Mouse (Mus musculus): ENCODE data around the gene Cad. TPM values are rescaled to one million over a fixed set of nuclear protein-coding genes. Genes with fewer than 3 reads are reported as not detected.

Cad gene
- polyA plus RNA-seq, 1 experiment from 2014 or later: 13.3 TPM

DNA sequence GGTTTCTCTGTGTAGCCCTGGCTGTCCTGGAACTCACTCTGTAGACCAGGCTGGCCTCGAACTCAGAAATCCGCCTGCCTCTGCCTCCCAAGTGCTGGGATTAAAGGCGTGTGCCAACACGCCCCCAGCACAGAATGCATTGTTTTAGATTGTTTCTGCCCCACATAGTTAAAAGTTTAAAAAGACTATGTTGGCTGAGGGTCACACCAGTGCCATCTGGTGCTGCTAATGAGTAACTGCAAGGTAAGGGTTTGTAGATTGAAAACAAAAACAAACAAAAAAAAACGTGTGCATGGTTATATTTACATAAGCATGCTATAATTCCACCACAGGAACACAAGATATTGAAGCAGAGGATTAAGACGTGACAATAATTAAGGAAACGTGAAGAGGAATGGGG is 56.2 kb downstream of the Cad start:
- Histone ChIP-seq H3K4me1 (ENCODE audit: control insufficient read depth in 2 of 2, insufficient read depth in 2 of 2, low read length in 2 of 2) (no peaks in the 10 kb centered on the region), H3K27me3 (ENCODE audit: control insufficient read depth, insufficient read depth, low read length) (no peaks in the 10 kb centered on the region), H3K9me3 (ENCODE audit: control insufficient read depth, low read length) (no peaks in the 10 kb centered on the region), H3K27ac (replicated peaks in 1 of 2; ENCODE audit: control insufficient read depth in 1 of 2, insufficient read depth in 1 of 2, low read depth in 2 of 2, low read length in 2 of 2) (no peak overlapping the region), H3K4me2 (ENCODE audit: low read length) (no peak overlapping the region), H3K36me3 (ENCODE audit: control insufficient read depth, insufficient read depth, low read length) (no peaks in the 10 kb centered on the region), H3K4me3 (ENCODE audit: control insufficient read depth in 1 of 2, insufficient read depth in 1 of 2, low read depth in 1 of 2, low read length in 2 of 2) (no peak overlapping the region), H3K9ac (ENCODE audit: low read length) (no peak overlapping the region)
- ATAC-seq (ENCODE audit: insufficient number of reproducible peaks, insufficient read depth, low FRiP score, low read depth): no peak
- 16% methylated on average over 7 of the region's 7 CpGs for WGBS

GRCm38 (mm10) chr5:31116354-31116753 is 61.8 kb downstream of the Cad start, which contains the start of gene Trim54:
Trim54 (plus strand) TSS chr5:31116712.
- Histone ChIP-seq H3K4me1 (ENCODE audit: control insufficient read depth in 2 of 2, insufficient read depth in 2 of 2, low read length in 2 of 2) (peaks cover 4 to 6% of the 10 kb centered on the region in 2 experiments), H3K4me2 (ENCODE audit: low read length) (peak within 1 kb of the TSS; percentile 64), H3K9me3 (ENCODE audit: control insufficient read depth, low read length) (no peaks in the 10 kb centered on the region), H3K27me3 (ENCODE audit: control insufficient read depth, insufficient read depth, low read length) (no peaks in the 10 kb centered on the region), H3K27ac (replicated peaks in 1 of 2; ENCODE audit: control insufficient read depth in 1 of 2, insufficient read depth in 1 of 2, low read depth in 2 of 2, low read length in 2 of 2) (peak within 1 kb of the TSS; percentile 12 to 68; a peak in 3 of 4 replicates), H3K9ac (ENCODE audit: low read length) (peak within 1 kb of the TSS; percentile 59), H3K36me3 (ENCODE audit: control insufficient read depth, insufficient read depth, low read length) (no peaks in the 10 kb centered on the region), H3K4me3 (ENCODE audit: control insufficient read depth in 1 of 2, insufficient read depth in 1 of 2, low read depth in 1 of 2, low read length in 2 of 2) (peak within 1 kb of the TSS; percentile 36 to 39)
- 7% methylated on average over 3 of the region's 3 CpGs for WGBS
- no peak; the same call in 1 of the 2 replicates for ATAC-seq (ENCODE audit: insufficient number of reproducible peaks, insufficient read depth, low FRiP score, low read depth)

DNA sequence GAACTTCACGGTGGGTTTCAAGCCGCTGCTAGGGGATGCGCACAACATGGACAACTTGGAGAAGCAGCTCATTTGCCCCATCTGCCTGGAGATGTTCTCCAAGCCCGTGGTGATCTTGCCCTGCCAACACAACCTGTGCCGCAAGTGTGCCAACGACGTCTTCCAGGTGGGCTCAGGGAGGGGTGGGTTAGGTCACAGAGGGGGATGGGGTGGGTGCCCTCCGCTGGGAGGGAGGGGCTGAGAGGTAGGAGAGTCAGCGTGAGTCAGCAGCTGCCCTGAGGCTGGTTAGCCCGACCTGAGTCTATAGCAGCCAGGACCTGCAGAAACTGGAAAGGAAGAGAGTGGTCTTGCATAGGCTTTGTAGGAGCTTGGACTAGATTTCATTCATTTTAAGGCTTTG is 62.3 kb downstream of the Cad start:
- ATAC-seq (ENCODE audit: insufficient number of reproducible peaks, insufficient read depth, low FRiP score, low read depth): no peak
- Histone ChIP-seq H3K36me3 (ENCODE audit: control insufficient read depth, insufficient read depth, low read length) (no peaks in the 10 kb centered on the region), H3K4me2 (ENCODE audit: low read length) (peak overlapping the region; percentile 64), H3K27me3 (ENCODE audit: control insufficient read depth, insufficient read depth, low read length) (no peaks in the 10 kb centered on the region), H3K9ac (ENCODE audit: low read length) (peak overlapping the region; percentile 59), H3K4me1 (ENCODE audit: control insufficient read depth in 2 of 2, insufficient read depth in 2 of 2, low read length in 2 of 2) (peaks cover 4 to 6% of the 10 kb centered on the region in 2 experiments), H3K27ac (replicated peaks in 1 of 2; ENCODE audit: control insufficient read depth in 1 of 2, insufficient read depth in 1 of 2, low read depth in 2 of 2, low read length in 2 of 2) (peak overlapping the region; percentile 12 to 68; a peak in 3 of 4 replicates), H3K9me3 (ENCODE audit: control insufficient read depth, low read length) (no peaks in the 10 kb centered on the region), H3K4me3 (ENCODE audit: control insufficient read depth in 1 of 2, insufficient read depth in 1 of 2, low read depth in 1 of 2, low read length in 2 of 2) (peak overlapping the region; percentile 36 to 39)
- WGBS: 5% methylated on average over 10 of the region's 10 CpGs

- H3K9ac ChIP-seq (ENCODE audit: low read length): no peak overlapping the region
- no peaks in the 10 kb centered on the region for H3K27me3 ChIP-seq (ENCODE audit: control insufficient read depth, insufficient read depth, low read length)
- no peak overlapping the region for H3K27ac ChIP-seq (replicated peaks in 1 of 2; ENCODE audit: control insufficient read depth in 1 of 2, insufficient read depth in 1 of 2, low read depth in 2 of 2, low read length in 2 of 2)
- H3K4me1 ChIP-seq (ENCODE audit: control insufficient read depth in 2 of 2, insufficient read depth in 2 of 2, low read length in 2 of 2): peaks cover 3 to 5% of the 10 kb centered on the region in 2 experiments
- no peaks in the 10 kb centered on the region for H3K9me3 ChIP-seq (ENCODE audit: control insufficient read depth, low read length)
- 68% methylated on average over 8 of the region's 8 CpGs for WGBS
- no peak overlapping the region for H3K4me3 ChIP-seq (ENCODE audit: control insufficient read depth in 1 of 2, insufficient read depth in 1 of 2, low read depth in 1 of 2, low read length in 2 of 2)
- ATAC-seq (ENCODE audit: insufficient number of reproducible peaks, insufficient read depth, low FRiP score, low read depth): no peak
- no peak overlapping the region for H3K4me2 ChIP-seq (ENCODE audit: low read length)
- no peaks in the 10 kb centered on the region for H3K36me3 ChIP-seq (ENCODE audit: control insufficient read depth, insufficient read depth, low read length)
These were observed 66.5 kb downstream of the Cad start for GRCm38 (mm10) chr5:31121111-31121510.

- no peaks in the 10 kb centered on the region for H3K9me3 ChIP-seq (ENCODE audit: control insufficient read depth, low read length)
- no peaks in the 10 kb centered on the region for H3K27me3 ChIP-seq (ENCODE audit: control insufficient read depth, insufficient read depth, low read length)
- no peaks in the 10 kb centered on the region for H3K36me3 ChIP-seq (ENCODE audit: control insufficient read depth, insufficient read depth, low read length)
- no peak overlapping the region for H3K4me3 ChIP-seq (ENCODE audit: control insufficient read depth in 1 of 2, insufficient read depth in 1 of 2, low read depth in 1 of 2, low read length in 2 of 2)
- H3K4me2 ChIP-seq (ENCODE audit: low read length): no peak overlapping the region
- 28% methylated on average over 2 of the region's 2 CpGs for WGBS
- ATAC-seq (ENCODE audit: insufficient number of reproducible peaks, insufficient read depth, low FRiP score, low read depth): no peak
- no peak overlapping the region for H3K27ac ChIP-seq (replicated peaks in 1 of 2; ENCODE audit: control insufficient read depth in 1 of 2, insufficient read depth in 1 of 2, low read depth in 2 of 2, low read length in 2 of 2)
- H3K4me1 ChIP-seq (ENCODE audit: control insufficient read depth in 2 of 2, insufficient read depth in 2 of 2, low read length in 2 of 2): no peaks in the 10 kb centered on the region
- H3K9ac ChIP-seq (ENCODE audit: low read length): no peak overlapping the region
These were observed 68.9 kb downstream of the Cad start for GRCm38 (mm10) chr5:31123481-31123880.

DNA sequence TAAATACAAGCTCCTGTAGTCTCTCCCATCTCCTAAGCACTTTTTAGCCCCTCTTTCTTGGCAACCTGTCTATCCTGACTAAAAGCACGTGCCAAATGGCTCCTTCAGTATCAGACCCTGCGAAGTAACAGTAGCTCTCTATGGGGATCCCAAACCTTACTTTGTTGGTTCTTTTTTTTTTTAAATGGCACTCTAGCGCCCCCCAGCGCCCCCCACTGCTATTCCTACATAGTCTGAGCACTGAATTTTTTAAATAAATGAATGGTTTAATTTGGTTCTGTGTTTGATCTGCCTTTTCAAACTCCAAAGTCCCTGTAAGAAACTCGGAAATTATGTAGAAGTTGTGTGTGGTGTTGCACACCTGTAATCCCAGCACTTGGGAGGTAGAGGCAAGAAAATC is 71.5 kb downstream of the Cad start:
- Histone ChIP-seq H3K27ac (replicated peaks in 1 of 2; ENCODE audit: control insufficient read depth in 1 of 2, insufficient read depth in 1 of 2, low read depth in 2 of 2, low read length in 2 of 2) (no peak overlapping the region), H3K4me1 (ENCODE audit: control insufficient read depth in 2 of 2, insufficient read depth in 2 of 2, low read length in 2 of 2) (no peaks in the 10 kb centered on the region), H3K9ac (ENCODE audit: low read length) (no peak overlapping the region), H3K36me3 (ENCODE audit: control insufficient read depth, insufficient read depth, low read length) (no peaks in the 10 kb centered on the region), H3K27me3 (ENCODE audit: control insufficient read depth, insufficient read depth, low read length) (no peaks in the 10 kb centered on the region), H3K4me3 (ENCODE audit: control insufficient read depth in 1 of 2, insufficient read depth in 1 of 2, low read depth in 1 of 2, low read length in 2 of 2) (no peak overlapping the region), H3K9me3 (ENCODE audit: control insufficient read depth, low read length) (no peaks in the 10 kb centered on the region), H3K4me2 (ENCODE audit: low read length) (no peak overlapping the region)
- WGBS: 33% methylated on average over 5 of the region's 5 CpGs
- no peak for ATAC-seq (ENCODE audit: insufficient number of reproducible peaks, insufficient read depth, low FRiP score, low read depth)

Other genes starting within 250 kb of the Cad start
- gene Mapre3, start 240.1 kb upstream of the Cad start, polyA plus RNA-seq (2014; fragmentation: Nextera tagmentation; extraction: Ambion mirVana): 14.4 and 18.4 TPM in 2 replicates
- 43.7 and 48.6 TPM in 2 replicates for gene Tmem214, start 186.8 kb upstream of the Cad start, polyA plus RNA-seq (2014; fragmentation: Nextera tagmentation; extraction: Ambion mirVana)
- gene Agbl5, start 166.1 kb upstream of the Cad start, polyA plus RNA-seq (2014; fragmentation: Nextera tagmentation; extraction: Ambion mirVana): 10.5 and 10.8 TPM in 2 replicates
- gene Ost4, start 147.0 kb upstream of the Cad start, polyA plus RNA-seq (2014; fragmentation: Nextera tagmentation; extraction: Ambion mirVana): 437 and 480 TPM in 2 replicates
- 91.8 and 108 TPM in 2 replicates for gene Emilin1, start 141.4 kb upstream of the Cad start, polyA plus RNA-seq (2014; fragmentation: Nextera tagmentation; extraction: Ambion mirVana)
- 9.7 and 12.1 TPM in 2 replicates for gene Khk, start 133.3 kb upstream of the Cad start, polyA plus RNA-seq (2014; fragmentation: Nextera tagmentation; extraction: Ambion mirVana)
- 2.0 and 3.8 TPM in 2 replicates for gene Cgref1, start 109.2 kb upstream of the Cad start, polyA plus RNA-seq (2014; fragmentation: Nextera tagmentation; extraction: Ambion mirVana)
- gene Preb, start 94.4 kb upstream of the Cad start, polyA plus RNA-seq (2014; fragmentation: Nextera tagmentation; extraction: Ambion mirVana): 49.7 and 59.5 TPM in 2 replicates
- 0.07 and 0.15 TPM in 2 replicates for gene Tcf23, start 86.1 kb upstream of the Cad start, polyA plus RNA-seq (2014; fragmentation: Nextera tagmentation; extraction: Ambion mirVana)
- 142 and 156 TPM in 2 replicates for gene Atraid, start 6.5 kb upstream of the Cad start, polyA plus RNA-seq (2014; fragmentation: Nextera tagmentation; extraction: Ambion mirVana)
- gene Slc5a6, start 5.9 kb upstream of the Cad start, polyA plus RNA-seq (2014; fragmentation: Nextera tagmentation; extraction: Ambion mirVana): 6.5 and 7.2 TPM in 2 replicates
- not detected in 2 replicates for gene Dnajc5g, start 51.5 kb downstream of the Cad start, polyA plus RNA-seq (2014; fragmentation: Nextera tagmentation; extraction: Ambion mirVana)
- gene Slc30a3, start 53.5 kb downstream of the Cad start, polyA plus RNA-seq (2014; fragmentation: Nextera tagmentation; extraction: Ambion mirVana): 0.26 and 0.43 TPM in 2 replicates
- 7.0 and 9.3 TPM in 2 replicates for gene Trim54, start 61.9 kb downstream of the Cad start, polyA plus RNA-seq (2014; fragmentation: Nextera tagmentation; extraction: Ambion mirVana)
- not detected in 2 replicates for gene Ucn, start 84.0 kb downstream of the Cad start, polyA plus RNA-seq (2014; fragmentation: Nextera tagmentation; extraction: Ambion mirVana)
- gene Mpv17, start 99.5 kb downstream of the Cad start, polyA plus RNA-seq (2014; fragmentation: Nextera tagmentation; extraction: Ambion mirVana): 98.9 and 111 TPM in 2 replicates
- gene Gm29609, start 125.1 kb downstream of the Cad start, polyA plus RNA-seq (2014; fragmentation: Nextera tagmentation; extraction: Ambion mirVana): 1.1 and 2.0 TPM in 2 replicates
- gene Gtf3c2, start 125.4 kb downstream of the Cad start, polyA plus RNA-seq (2014; fragmentation: Nextera tagmentation; extraction: Ambion mirVana): 39.9 and 42.6 TPM in 2 replicates
- 118 and 120 TPM in 2 replicates for gene Snx17, start 138.4 kb downstream of the Cad start, polyA plus RNA-seq (2014; fragmentation: Nextera tagmentation; extraction: Ambion mirVana)
- gene Eif2b4, start 138.7 kb downstream of the Cad start, polyA plus RNA-seq (2014; fragmentation: Nextera tagmentation; extraction: Ambion mirVana): 50.7 and 52.5 TPM in 2 replicates
- gene Zfp513, start 147.5 kb downstream of the Cad start, polyA plus RNA-seq (2014; fragmentation: Nextera tagmentation; extraction: Ambion mirVana): 3.3 and 4.3 TPM in 2 replicates
- gene Ppm1g, start 165.9 kb downstream of the Cad start, polyA plus RNA-seq (2014; fragmentation: Nextera tagmentation; extraction: Ambion mirVana): 85.4 and 91.1 TPM in 2 replicates
- gene Nrbp1, start 186.1 kb downstream of the Cad start, polyA plus RNA-seq (2014; fragmentation: Nextera tagmentation; extraction: Ambion mirVana): 124 and 125 TPM in 2 replicates
- gene Gm9970, start 186.5 kb downstream of the Cad start, polyA plus RNA-seq (2014; fragmentation: Nextera tagmentation; extraction: Ambion mirVana): 0.41 and 1.1 TPM in 2 replicates
- gene Krtcap3, start 196.9 kb downstream of the Cad start, polyA plus RNA-seq (2014; fragmentation: Nextera tagmentation; extraction: Ambion mirVana): 4.8 and 5.4 TPM in 2 replicates
- gene Ift172, start 236.3 kb downstream of the Cad start, polyA plus RNA-seq (2014; fragmentation: Nextera tagmentation; extraction: Ambion mirVana): 22.3 and 28.5 TPM in 2 replicates
- gene Fndc4, start 241.3 kb downstream of the Cad start, polyA plus RNA-seq (2014; fragmentation: Nextera tagmentation; extraction: Ambion mirVana): 21.7 and 22.8 TPM in 2 replicates
- gene Gckr, start 242.7 kb downstream of the Cad start, polyA plus RNA-seq (2014; fragmentation: Nextera tagmentation; extraction: Ambion mirVana): not detected in 2 replicates